Mouse (Mus musculus) megakaryocyte, embryonic 14.5 days (primary cell): ENCODE results near the gene Cluh.

ENCODE experiments used
- FLI1 ChIP-seq: IDR thresholded peaks from 2 replicates; pipeline ENCODE4 v1.6.1; 2012; ENCODE audit warnings: low read length, inconsistent platforms, mixed read lengths
- GATA1 ChIP-seq: IDR thresholded peaks from 3 replicates; pipeline ENCODE4 v1.6.1; 2012; ENCODE audit warnings: mixed read lengths, low read length, inconsistent platforms, borderline replicate concordance

- TF ChIP-seq GATA1, result no peak
- no peak for TF ChIP-seq FLI1
Measured at GRCm38 (mm10) chr11:74671839-74672238, 22.5 kb downstream of the Cluh start.
